Mouse (Mus musculus) E14TG2a.4 (cell line): Measurements from ENCODE around the gene H2-D1.

Experiments
- CTCF ChIP-seq: conservative IDR thresholded peaks from 2 replicates; pipeline ENCODE4 v1.5.1; 2014; ENCODE audit warnings: low read length
- NANOG ChIP-seq: IDR thresholded peaks from 2 replicates; pipeline ENCODE4 v1.6.1; 2014; ENCODE audit warnings: borderline replicate concordance, low read length, mixed read lengths
- POU5F1 ChIP-seq: IDR thresholded peaks from 2 replicates; pipeline ENCODE4 v1.6.1; 2014; ENCODE audit warnings: low read length, borderline replicate concordance

GRCm38 (mm10) chr17:35304478-35304877 is 41.9 kb downstream of the H2-D1 start:
- TF ChIP-seq CTCF (no peak), NANOG (no peak), POU5F1 (no peak)
